Mouse (Mus musculus): Measurements from ENCODE around the gene Clptm1.
"Not testable (repeated sequence)": the region's sequence is repeated elsewhere in the genome, so short reads cannot be mapped to it uniquely, and the experiment has no call there.

The Clptm1 gene

DNA sequence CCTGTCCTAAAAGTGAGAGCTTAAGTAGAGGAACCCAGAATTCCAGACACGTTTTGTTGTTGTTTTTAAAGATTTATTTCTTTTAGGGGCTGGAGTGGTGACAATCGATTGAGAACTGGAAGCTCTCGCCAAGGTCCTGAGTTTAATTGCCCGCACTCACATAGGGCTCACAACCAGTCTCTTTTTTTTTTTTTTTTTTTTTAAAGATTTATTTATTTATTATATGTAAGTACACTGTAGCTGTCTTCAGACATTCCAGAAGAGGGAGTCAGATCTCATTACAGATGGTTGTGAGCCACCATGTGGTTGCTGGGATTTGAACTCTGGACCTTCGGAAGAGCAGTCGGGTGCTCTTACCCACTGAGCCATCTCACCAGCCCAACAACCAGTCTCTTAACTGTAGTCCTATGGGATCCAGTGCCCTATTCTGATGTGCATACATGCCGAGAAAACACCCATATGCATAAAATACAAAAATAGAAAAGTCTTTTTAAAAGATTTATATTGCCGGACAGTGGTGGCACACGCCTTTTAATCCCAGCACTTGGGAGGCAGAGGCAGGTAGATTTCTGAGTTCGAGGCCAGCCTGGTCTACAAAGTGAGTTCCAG lies 60.1 kb downstream of the Clptm1 start:
- DNase-seq, result not testable (repeated sequence)

DNA sequence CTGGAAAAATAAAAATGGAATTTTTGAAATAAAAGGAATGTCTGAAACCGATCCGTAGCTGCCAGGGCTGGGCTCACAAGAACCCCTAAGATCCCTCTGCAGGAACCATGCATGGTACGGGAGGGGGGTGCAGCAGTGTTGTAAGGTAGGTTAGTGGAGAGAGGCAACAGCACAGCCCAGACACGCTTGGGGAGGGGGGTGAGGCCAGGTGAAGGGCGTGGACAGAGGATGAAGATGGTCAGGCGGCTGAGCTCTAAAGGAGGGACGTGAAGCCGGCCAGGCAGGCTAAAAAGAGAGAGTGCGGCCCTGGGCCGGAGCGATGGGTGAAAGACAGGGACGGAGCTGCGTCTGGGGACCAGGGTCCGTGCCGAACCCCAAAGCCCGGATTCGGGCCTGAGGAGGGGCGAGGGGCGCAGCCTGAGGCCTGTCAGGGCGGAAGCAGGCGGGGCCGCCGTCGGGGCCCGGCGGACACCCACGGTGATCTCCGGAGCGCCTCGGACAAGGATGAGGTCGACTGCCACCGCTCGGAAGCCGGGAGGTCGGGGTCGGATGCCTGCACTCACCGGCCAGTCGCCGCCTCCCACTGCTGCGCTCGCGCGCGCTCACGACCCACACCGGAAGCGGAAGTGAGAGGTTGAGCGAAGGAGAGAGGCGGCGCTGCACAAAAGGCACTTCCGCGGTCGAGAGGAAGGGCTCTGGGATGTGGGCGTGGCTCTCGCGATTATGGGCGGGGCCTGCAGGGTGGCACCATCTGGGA lies 60.8 kb downstream of the Clptm1 start, which contains the start of gene Clasrp:
Clasrp (minus strand) TSS at position 638 of the 757 bp plus-strand sequence.
- DNase-seq, result peak; percentile 94

DNA sequence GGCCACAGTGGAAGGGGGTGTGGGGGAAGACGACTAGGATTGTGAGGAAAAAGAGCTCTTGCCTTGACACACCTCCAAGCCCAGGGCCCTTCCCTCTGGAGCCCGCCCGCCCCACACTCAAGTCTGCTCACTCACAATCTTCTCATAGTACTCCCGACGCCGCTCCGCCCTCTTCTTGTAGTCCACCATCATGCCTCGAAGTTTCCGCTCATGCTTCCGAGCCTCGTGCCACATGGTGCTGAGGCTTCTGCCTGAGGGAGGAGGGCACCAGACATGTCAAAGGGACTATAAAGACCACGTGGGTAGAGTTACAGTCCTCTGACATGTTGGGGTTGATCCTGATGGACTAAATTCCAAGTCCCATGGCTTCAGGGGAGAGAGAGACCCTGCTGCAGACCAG lies 61.8 kb downstream of the Clptm1 start:
- DNase-seq, result no peak

DNA sequence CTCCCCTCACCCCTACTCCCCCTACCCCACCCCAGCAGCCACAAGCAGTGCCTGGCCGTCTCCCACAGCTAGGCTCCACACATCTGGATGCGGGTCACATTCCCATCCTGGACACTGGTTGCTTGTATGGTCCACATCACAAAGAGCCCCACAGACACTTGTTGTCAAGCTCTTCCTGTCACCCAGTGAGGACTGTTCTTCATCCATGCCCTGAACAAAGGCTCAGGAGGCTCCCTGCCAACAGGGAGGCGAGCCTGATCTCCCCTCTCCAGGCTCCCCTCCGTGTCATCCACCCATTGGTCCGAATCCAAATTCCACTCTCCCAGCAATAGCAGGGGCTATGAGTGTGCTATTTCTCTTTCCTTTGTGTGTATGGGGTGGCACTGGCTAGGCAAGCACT lies 64.3 kb downstream of the Clptm1 start:
- DNase-seq, result no peak

DNA sequence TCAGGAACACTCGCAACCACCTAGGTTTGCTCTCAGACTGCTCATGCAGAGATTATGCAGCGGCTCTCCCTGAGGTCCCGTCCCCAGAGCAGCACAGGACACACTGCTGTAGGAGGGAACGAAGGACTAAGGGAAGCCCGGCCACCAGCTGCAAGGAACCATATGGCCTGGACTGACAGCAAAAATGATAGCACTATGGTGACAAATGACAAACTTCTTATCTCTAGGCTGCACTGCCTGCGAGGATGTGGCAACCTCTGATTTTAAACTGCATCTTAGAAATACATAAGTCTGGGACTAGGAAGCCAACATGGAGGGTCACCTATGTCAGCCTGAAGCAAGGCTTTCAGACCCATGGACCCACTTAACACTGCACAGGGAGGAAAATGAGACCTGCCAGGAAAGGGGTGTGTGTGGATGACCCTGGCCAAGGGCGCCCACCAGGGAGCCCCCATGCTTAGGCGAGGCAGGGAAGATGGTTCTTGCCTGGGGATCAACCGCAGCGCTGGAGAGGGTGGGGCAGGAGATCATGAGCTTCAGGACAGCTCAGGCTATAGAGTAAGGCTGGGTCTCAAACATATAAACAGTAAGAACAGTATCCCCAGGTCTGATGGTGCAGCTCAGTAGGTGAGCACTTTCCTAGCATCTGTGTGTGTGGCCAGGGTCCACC lies 71.6 kb downstream of the Clptm1 start:
- no peak for DNase-seq

DNA sequence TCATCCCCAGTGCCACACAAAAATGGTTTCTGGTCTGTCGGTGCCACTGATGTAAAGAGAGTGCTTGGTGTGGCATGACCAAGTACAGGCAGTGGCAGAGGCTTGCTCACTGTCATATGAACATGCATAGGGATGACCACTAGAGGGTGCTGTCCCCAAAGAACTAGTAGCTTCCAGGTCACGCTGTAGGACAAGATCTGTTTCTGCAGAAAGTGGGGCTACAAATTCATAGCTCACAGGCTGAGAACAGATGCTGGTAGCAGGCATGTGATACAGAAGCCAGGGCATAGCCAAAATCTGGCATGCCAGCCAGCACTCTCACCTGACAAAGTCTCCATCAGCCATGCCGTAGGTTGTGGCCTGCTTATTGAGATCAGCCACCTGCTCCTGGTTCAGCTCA lies 74.9 kb downstream of the Clptm1 start:
- peak; percentile 63 for DNase-seq

DNA sequence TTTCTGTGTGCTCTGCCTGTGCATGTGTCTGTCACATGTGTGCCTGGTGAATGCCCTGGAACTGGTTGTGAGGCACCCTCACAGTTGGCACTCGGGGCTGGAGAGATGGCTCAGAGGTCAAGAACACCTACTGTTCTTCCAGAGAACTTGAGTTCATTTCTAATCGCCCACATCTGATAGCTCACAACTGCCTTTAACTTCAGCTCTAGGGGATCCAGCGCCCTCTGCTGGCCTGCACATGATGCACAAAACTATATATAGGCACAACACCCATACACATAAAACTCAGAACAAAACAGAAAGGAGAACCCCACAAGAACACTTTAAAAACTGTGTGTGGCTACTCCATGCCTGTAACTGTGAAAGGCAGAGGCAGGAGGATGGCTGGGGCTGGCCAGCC lies 75.6 kb downstream of the Clptm1 start:
- no peak for DNase-seq

DNA sequence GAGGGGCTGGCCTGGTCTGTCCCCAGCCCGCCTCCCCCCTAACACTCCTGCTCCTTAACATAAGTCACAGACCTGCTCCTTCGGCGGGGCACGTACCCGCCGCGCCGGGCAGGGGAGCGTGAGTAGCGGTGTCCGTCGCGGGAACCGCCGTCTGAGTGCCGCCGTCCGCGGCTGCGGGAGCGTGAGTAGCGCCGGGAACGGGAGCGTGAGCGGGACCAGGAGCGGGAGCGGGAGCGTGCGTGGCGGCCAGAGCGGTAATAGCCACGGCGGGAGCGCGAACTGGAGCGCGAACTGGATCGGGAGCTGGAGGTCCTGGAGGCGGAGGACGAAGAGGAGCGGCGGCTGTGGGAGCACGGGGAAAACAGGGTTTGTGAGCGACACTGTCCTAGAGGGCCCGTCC lies 78.6 kb downstream of the Clptm1 start:
- no peak for DNase-seq

Data from right cerebral cortex, postnatal 25 days (tissue).